Mouse (Mus musculus) embryonic facial prominence, embryonic 10.5 days (tissue): ENCODE results near the gene B230118H07Rik. TPM values are rescaled to one million over a fixed set of nuclear protein-coding genes. Genes with fewer than 3 reads are reported as not detected.

ENCODE experiments used
- DNase-seq: peaks from one replicate; pipeline ENCODE4 v3.0.0-alpha.2; 2017; ENCODE audit warnings: low spot score
- H3K27ac ChIP-seq: fragments of 300-500 bp; sonication (generic); replicated peaks from 2 replicates; pipeline ENCODE4 v1.5.1; 2016; ENCODE audit warnings: mild to moderate bottlenecking
- H3K27me3 ChIP-seq: fragments of 300-500 bp; sonication (generic); replicated peaks from 2 replicates; pipeline ENCODE4 v1.6.1; 2016; ENCODE audit warnings: low read depth, mild to moderate bottlenecking; ENCODE audit not compliant: poor library complexity, severe bottlenecking
- H3K36me3 ChIP-seq: fragments of 300-500 bp; sonication (generic); replicated peaks from 2 replicates; pipeline ENCODE4 v1.6.1; 2016; ENCODE audit warnings: mild to moderate bottlenecking, moderate library complexity
- H3K4me1 ChIP-seq: fragments of 300-500 bp; sonication (generic); 2 replicates; pipeline ENCODE4 v1.6.1; 2016
- H3K4me3 ChIP-seq: fragments of 300-500 bp; sonication (generic); 2 replicates; pipeline ENCODE4 v1.5.1; 2016; ENCODE audit warnings: mild to moderate bottlenecking, moderate library complexity
- H3K9me3 ChIP-seq: fragments of 300-500 bp; sonication (generic); 2 replicates; pipeline ENCODE4 v1.6.1; 2016; ENCODE audit warnings: mild to moderate bottlenecking
- WGBS: fragments of 180-500 bp; shearing (Covaris S2); methylation state at CpG from one replicate; pipeline ENCODE4 v1.1.7; 2016; 5-methylcytosine and 5-hydroxymethylcytosine counted together
- polyA plus RNA-seq: library from polyadenylated mRNA; unstranded; fragments of >200 nt; fragmentation: Nextera tagmentation; extraction: Ambion mirVana; gene quantifications from 2 replicates; pipeline ENCODE4 v1.2.1, GENCODE M21; 2016

B230118H07Rik gene
- polyA plus RNA-seq, 1 experiment from 2014 or later, result 47.2 TPM

DNA sequence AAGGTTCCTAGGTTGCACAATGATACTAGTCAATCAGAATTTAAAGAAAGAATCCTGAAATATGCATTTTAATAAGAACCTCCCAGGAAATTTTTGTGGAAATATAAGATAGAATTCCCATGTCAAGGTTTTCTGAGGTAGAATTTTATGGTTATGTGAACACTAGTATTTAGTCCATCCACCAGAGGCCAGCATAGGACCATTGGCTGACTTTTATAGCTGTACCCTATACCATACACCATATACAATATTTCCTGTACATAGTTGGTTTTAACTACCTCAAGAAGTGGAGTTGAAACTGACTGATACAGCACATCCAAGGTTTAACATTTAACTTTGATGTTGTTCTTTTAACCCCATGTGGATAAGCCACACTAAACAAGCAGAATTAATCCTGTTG, 52.1 kb downstream of the B230118H07Rik start:
- Histone ChIP-seq H3K27me3 (no peaks in the 10 kb centered on the region), H3K9me3 (no peaks in the 10 kb centered on the region), H3K36me3 (no peaks in the 10 kb centered on the region), H3K4me1 (peaks cover 27% of the 10 kb centered on the region), H3K27ac (no peak overlapping the region), H3K4me3 (no peak overlapping the region)
- DNase-seq, result no peak

DNA sequence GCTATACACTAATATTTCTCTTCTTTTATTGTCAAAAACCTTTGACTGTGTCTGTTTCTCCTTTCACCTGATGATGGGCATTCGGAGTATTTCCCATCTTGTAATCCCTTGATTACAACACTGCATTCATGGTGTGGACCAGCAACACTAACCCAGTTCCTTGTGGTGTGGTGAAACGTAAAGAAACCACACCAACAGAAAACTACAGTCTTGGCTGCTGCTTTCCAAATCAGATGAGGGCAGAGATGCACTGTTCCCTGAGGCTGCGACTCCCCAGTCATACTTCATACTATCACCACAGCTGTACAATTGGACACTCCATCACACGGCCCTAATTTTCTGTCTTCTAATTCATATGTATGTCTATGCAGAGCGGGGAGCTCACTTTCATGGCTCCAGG, 54.7 kb downstream of the B230118H07Rik start:
- H3K4me3 ChIP-seq, result no peak overlapping the region
- 88% methylated on average over 5 of the region's 5 CpGs for WGBS
- no peaks in the 10 kb centered on the region for H3K36me3 ChIP-seq
- DNase-seq, result no peak
- no peaks in the 10 kb centered on the region for H3K9me3 ChIP-seq
- H3K27ac ChIP-seq, result no peak overlapping the region
- H3K27me3 ChIP-seq, result no peaks in the 10 kb centered on the region
- H3K4me1 ChIP-seq, result peaks cover 25% of the 10 kb centered on the region

DNA sequence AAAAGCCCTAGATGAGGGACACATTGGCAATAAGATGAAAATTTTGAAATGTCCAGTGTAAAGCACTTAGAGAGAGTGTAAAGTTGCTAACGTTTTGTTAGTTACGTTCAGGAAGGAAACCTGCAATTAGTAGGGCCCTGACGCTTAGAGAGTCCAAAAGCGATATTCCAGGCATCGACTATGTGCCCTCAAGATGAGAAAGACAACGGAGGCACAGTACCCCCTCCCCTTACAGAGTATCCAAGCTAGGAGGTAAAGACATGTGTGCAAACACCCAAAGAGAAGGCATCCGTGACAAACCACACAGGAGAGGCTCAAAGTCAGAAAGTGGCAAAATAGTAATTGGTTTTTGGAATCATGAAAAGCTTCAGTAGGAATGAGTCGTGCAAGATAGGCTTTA, 56.4 kb downstream of the B230118H07Rik start:
- Histone ChIP-seq H3K9me3 (no peaks in the 10 kb centered on the region), H3K4me3 (no peak overlapping the region), H3K27me3 (no peaks in the 10 kb centered on the region), H3K36me3 (no peaks in the 10 kb centered on the region), H3K27ac (no peak overlapping the region), H3K4me1 (peaks cover 25% of the 10 kb centered on the region)
- no peak for DNase-seq
- WGBS, result 58% methylated on average over 8 of the region's 8 CpGs

DNA sequence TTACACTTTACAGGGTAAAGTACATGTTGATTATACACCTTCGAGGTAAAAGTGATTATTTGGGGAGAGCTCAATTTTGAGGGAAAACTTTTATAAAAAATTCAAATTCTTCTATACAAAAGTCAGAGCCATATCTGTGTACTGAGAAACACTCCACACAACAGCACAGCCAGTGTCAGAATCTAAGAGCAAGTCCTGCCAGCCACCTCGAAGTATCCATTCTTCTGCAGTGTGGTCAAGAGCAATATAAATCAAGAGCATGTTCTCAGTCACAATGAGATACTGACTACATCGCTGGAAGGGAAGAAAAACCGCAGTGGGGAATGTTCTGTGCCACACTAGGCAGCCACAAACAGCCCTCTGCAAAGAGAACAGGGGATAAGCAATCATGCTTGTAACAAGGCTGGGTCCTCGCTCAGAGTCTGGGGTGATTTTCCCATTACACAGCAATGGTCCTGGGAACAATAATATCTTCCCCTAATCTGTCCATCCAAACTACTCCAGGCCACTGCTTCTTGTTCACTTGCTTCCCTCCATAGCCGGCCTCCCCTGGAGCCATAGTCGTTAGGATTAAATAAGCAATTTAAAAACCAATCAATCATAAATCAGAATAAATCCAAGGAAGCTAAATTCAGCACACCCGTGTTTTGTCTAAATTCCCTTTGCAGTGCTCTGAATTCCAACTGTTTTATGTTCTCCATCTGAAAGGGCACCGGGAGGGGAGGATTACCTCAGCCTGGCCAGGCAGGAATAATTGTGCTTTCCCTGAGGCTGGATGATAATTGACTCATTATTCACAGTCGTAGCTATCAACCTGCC, 57.1 kb downstream of the B230118H07Rik start:
- Histone ChIP-seq H3K36me3 (no peaks in the 10 kb centered on the region), H3K4me3 (no peak overlapping the region), H3K9me3 (no peaks in the 10 kb centered on the region), H3K4me1 (peaks cover 25% of the 10 kb centered on the region), H3K27me3 (no peaks in the 10 kb centered on the region), H3K27ac (0 out of 2 replicates have a peak overlapping the region, but pooled peaks have one; percentile 32)
- WGBS, result 37% methylated on average over 10 of the region's 10 CpGs
- DNase-seq, result peak; percentile 25

DNA sequence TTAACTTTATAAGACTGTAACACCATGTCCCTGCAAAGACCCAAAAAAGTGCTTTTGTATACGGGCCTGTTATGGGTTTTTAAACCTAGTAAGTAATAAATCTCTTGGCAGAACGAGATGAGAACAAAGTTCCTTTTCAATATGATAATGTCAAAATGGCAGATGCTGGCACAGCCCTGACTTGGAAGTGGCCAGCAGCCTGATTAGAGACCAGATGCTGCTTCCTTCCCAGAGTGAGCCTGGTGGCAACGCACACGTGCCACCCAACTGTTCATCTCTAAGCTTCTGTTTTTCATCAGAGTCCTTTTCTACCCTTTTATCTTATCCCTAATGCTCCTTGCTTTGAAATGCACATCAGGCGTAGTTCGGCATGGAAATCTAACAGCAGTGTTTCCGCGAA, 58.0 kb downstream of the B230118H07Rik start:
- Histone ChIP-seq H3K36me3 (no peaks in the 10 kb centered on the region), H3K4me1 (peaks cover 25% of the 10 kb centered on the region), H3K27ac (no peak overlapping the region), H3K9me3 (no peaks in the 10 kb centered on the region), H3K4me3 (no peak overlapping the region), H3K27me3 (no peaks in the 10 kb centered on the region)
- 73% methylated on average over 8 of the region's 8 CpGs for WGBS
- no peak for DNase-seq

DNA sequence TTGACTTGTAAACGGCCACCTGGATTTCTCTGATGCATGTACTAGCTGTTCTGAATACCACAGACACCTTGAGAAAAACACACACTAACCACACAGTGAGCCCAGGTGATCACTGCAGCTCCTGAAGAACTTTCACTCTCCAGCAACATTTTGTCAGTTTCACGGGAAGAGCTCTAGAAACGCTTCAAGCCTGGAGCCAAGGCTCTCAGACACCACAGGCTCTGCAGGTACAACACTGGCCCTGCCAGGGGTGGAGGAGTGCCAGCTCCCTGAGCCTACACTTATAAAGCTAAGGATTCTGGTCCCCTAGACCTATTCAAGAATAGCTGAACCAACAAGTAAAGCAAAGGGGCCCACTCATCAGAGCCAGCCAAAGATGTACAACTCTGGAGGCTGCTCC, 67.9 kb downstream of the B230118H07Rik start:
- 89% methylated on average over 3 of the region's 3 CpGs for WGBS

DNA sequence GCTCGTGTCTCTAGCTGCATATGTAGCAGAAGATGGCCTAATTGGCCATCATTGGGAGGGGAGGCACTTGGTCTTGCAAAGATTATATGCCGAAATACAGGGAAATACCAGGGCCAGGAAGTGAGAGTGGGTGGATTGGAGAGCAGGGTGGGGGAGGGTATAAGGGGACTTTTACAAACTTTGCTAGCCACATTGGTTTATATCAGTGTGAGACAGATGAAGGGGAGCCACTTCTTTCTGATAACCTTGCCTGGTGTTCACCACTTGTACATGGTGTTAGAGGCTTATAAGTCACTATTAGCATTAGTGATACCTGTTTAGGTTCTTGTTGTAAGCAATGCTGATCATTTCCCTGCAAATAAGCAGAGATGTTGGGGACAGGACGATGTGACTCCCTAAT, 68.4 kb downstream of the B230118H07Rik start:
- 0 out of 2 replicates have a peak, but pooled peaks cover 3% of the 10 kb centered on the region for H3K36me3 ChIP-seq
- no peak for DNase-seq
- 81% methylated on average over 3 of the region's 3 CpGs for WGBS
- H3K9me3 ChIP-seq, result no peaks in the 10 kb centered on the region
- no peak overlapping the region for H3K4me3 ChIP-seq
- no peaks in the 10 kb centered on the region for H3K27me3 ChIP-seq
- peaks cover 12% of the 10 kb centered on the region for H3K4me1 ChIP-seq
- H3K27ac ChIP-seq, result no peak overlapping the region

More for the DNA sequence above, 67.9 kb downstream of the B230118H07Rik start:
- no peaks in the 10 kb centered on the region for H3K27me3 ChIP-seq
- 0 out of 2 replicates have a peak, but pooled peaks cover 3% of the 10 kb centered on the region for H3K36me3 ChIP-seq
- H3K9me3 ChIP-seq, result no peaks in the 10 kb centered on the region
- DNase-seq, result no peak
- peaks cover 12% of the 10 kb centered on the region for H3K4me1 ChIP-seq
- H3K27ac ChIP-seq, result 0 out of 2 replicates have a peak overlapping the region, but pooled peaks have one; percentile 5
- no peak overlapping the region for H3K4me3 ChIP-seq

DNA sequence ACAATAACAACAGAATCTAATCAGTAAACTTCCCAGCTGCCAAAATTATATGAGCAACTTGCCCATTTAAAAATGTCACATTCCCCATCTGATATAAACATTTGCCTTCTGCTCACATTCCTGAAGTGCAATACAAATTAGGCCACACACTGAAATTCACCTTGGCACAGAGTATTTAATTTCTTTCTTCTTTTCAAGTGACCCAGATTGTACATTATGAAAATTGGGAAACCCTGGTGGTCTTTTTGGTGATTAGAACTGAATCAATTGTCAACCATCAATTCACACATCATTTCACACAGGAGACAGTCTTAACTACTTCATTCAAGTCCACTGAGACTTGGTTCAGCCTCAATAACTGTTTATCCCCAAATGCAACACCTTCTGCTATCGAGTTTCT, 68.9 kb downstream of the B230118H07Rik start:
- no peak overlapping the region for H3K4me3 ChIP-seq
- WGBS, result 65% methylated on average over 1 of the region's 1 CpGs
- no peaks in the 10 kb centered on the region for H3K27me3 ChIP-seq
- no peak overlapping the region for H3K27ac ChIP-seq
- peaks cover 12% of the 10 kb centered on the region for H3K4me1 ChIP-seq
- no peaks in the 10 kb centered on the region for H3K9me3 ChIP-seq
- no peak for DNase-seq
- 0 out of 2 replicates have a peak, but pooled peaks cover 3% of the 10 kb centered on the region for H3K36me3 ChIP-seq

DNA sequence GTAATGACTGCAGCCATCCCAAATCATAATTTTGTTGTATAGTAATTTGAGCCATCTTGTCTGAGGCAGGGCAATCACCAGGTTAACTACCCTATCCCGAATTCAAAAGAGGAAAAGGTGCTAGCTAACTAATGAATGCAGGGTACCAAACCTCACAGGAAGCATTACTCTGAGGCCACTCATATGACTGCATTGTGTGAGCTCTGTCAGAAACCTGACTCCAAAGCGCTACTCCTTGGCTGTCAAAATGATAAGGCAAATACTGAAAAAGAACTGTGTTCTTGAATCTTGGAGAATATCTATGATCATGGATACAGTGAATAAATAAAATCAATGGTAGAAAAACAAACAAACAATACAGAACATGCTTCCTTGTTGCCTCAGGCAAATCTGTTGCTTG, 69.3 kb downstream of the B230118H07Rik start:
- H3K36me3 ChIP-seq, result 0 out of 2 replicates have a peak, but pooled peaks cover 3% of the 10 kb centered on the region
- no peak overlapping the region for H3K4me3 ChIP-seq
- 77% methylated on average over 2 of the region's 2 CpGs for WGBS
- DNase-seq, result no peak
- H3K4me1 ChIP-seq, result peaks cover 12% of the 10 kb centered on the region
- H3K27ac ChIP-seq, result no peak overlapping the region
- no peaks in the 10 kb centered on the region for H3K9me3 ChIP-seq
- no peaks in the 10 kb centered on the region for H3K27me3 ChIP-seq

DNA sequence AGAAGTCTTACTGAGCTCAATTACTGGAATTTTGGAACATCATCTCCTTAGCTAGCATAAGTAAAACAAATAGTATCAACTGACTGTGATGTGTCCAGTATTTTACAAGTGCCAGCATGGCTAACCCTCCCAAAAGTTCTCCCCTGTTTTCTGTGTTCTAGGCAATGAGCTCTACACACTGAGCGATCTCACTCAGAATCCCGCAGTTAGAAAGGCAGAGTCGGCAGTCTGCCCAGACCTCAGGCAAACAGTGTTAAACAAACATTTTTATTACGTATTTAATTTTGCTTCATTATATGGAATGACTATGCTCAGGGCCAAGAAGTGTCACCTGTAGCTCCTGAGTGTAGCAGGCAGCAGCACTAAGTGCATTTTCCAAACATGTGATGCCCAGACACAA, 72.1 kb downstream of the B230118H07Rik start:
- Histone ChIP-seq H3K4me3 (no peak overlapping the region), H3K9me3 (no peaks in the 10 kb centered on the region), H3K27me3 (no peaks in the 10 kb centered on the region), H3K36me3 (no peaks in the 10 kb centered on the region), H3K27ac (no peak overlapping the region), H3K4me1 (peaks cover 12% of the 10 kb centered on the region)
- DNase-seq, result no peak
- 92% methylated on average over 4 of the region's 4 CpGs for WGBS

DNA sequence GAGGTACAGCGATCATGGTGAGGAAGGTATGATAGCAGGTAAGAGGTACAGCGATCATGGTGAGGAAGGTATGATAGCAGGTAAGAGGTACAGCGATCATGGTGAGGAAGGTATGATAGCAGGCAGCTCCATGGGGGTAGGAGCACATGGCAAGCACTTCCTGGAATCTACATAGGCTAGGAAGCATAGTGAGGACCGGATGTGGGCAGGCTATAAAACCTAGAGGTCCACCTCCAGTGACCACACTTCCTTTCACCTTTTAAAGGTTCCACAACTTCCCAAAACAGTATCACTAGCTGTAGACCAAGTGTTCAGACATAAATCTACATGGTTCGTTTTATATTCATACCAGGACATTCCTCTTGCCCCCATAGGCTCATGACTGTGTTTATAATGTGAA, 80.1 kb downstream of the B230118H07Rik start:
- Histone ChIP-seq H3K27ac (no peak overlapping the region), H3K27me3 (no peaks in the 10 kb centered on the region), H3K36me3 (no peaks in the 10 kb centered on the region), H3K4me3 (no peak overlapping the region), H3K9me3 (no peaks in the 10 kb centered on the region), H3K4me1 (no peaks in the 10 kb centered on the region)
- DNase-seq, result no peak
- WGBS, result 82% methylated on average over 4 of the region's 5 CpGs

DNA sequence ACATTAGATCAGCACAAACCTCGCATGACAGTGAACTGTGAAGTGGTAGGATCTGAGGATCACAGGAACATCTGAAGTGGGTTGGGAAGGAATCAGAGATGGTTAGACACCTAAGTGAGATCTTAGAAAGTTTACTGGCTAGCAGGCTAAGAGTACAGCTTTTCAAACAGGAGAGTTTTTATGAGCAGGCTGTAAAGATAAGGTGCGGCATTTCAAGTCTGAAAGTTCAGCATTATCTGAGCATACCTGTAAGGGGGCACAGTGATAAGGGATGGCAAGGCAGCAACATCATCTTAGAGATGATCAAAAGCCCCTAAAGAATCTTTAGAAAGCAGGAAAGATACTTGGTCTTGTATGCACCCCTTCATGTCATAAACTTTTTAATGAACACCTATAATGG, 81.8 kb downstream of the B230118H07Rik start:
- Histone ChIP-seq H3K27ac (no peak overlapping the region), H3K36me3 (no peaks in the 10 kb centered on the region), H3K27me3 (no peaks in the 10 kb centered on the region), H3K4me1 (no peaks in the 10 kb centered on the region), H3K9me3 (no peaks in the 10 kb centered on the region), H3K4me3 (no peak overlapping the region)
- no peak for DNase-seq
- 92% methylated on average over 2 of the region's 2 CpGs for WGBS

DNA sequence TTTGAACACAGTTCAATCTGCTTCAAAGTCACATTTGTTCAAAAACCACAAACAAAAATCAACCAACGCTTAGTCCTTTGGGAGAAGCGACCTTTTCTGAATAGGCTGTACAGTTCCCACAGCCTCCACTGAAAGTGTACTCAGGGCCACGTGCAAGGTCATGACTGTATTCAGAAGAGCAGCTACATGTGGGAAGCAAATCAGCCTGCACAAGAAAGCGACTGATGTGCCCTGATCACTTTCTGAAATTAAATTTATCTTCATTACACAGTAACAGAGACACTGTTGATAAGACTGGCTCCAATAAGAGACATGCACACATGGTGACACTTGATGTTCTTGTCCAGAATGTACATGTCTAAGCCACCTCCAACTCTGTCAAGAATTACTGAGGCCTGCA, 85.6 kb downstream of the B230118H07Rik start:
- Histone ChIP-seq H3K4me3 (no peak overlapping the region), H3K27ac (no peak overlapping the region), H3K9me3 (no peaks in the 10 kb centered on the region), H3K36me3 (no peaks in the 10 kb centered on the region), H3K27me3 (no peaks in the 10 kb centered on the region), H3K4me1 (no peaks in the 10 kb centered on the region)
- no peak for DNase-seq
- 85% methylated on average over 4 of the region's 4 CpGs for WGBS
